Mouse (Mus musculus): ENCODE data around the gene Fblim1.
"Not testable (repeated sequence)": the region's sequence is repeated elsewhere in the genome, so short reads cannot be mapped to it uniquely, and the experiment has no call there.

Fblim1 gene

GRCm38 (mm10) chr4:141568966-141569365 is 36.9 kb downstream of the Fblim1 start:
- no peak for DNase-seq (ENCODE audit: low read depth, low spot score)

GRCm38 (mm10) chr4:141567174-141567573 is 38.7 kb downstream of the Fblim1 start:
- DNase-seq (ENCODE audit: low read depth, low spot score) = not testable (repeated sequence)

GRCm38 (mm10) chr4:141566187-141566586 is 39.7 kb downstream of the Fblim1 start:
- DNase-seq (ENCODE audit: low read depth, low spot score) = no peak

GRCm38 (mm10) chr4:141565325-141565724 is 40.6 kb downstream of the Fblim1 start:
- DNase-seq (ENCODE audit: low read depth, low spot score) = no peak

GRCm38 (mm10) chr4:141564660-141565059 is 41.2 kb downstream of the Fblim1 start:
- no peak for DNase-seq (ENCODE audit: low read depth, low spot score)

- no peak for DNase-seq (ENCODE audit: low read depth, low spot score)
Measured at GRCm38 (mm10) chr4:141564209-141564608, 41.7 kb downstream of the Fblim1 start.

GRCm38 (mm10) chr4:141562281-141562680 is 43.6 kb downstream of the Fblim1 start:
- no peak for DNase-seq (ENCODE audit: low read depth, low spot score)

- not testable (repeated sequence) for DNase-seq (ENCODE audit: low read depth, low spot score)
Measured at GRCm38 (mm10) chr4:141561331-141561919, 44.5 kb downstream of the Fblim1 start.

- peak; percentile 77 for DNase-seq (ENCODE audit: low read depth, low spot score)
Measured at GRCm38 (mm10) chr4:141559898-141560263, 46.0 kb downstream of the Fblim1 start.

- peak; percentile 48 for DNase-seq (ENCODE audit: low read depth, low spot score)
Measured at GRCm38 (mm10) chr4:141559131-141559897, 46.6 kb downstream of the Fblim1 start.

- DNase-seq (ENCODE audit: low read depth, low spot score) = no peak
Measured at GRCm38 (mm10) chr4:141558658-141559057, 47.2 kb downstream of the Fblim1 start.

GRCm38 (mm10) chr4:141556163-141556562 is 49.7 kb downstream of the Fblim1 start:
- not testable (repeated sequence) for DNase-seq (ENCODE audit: low read depth, low spot score)

GRCm38 (mm10) chr4:141554255-141554865 is 51.5 kb downstream of the Fblim1 start:
- not testable (repeated sequence) for DNase-seq (ENCODE audit: low read depth, low spot score)

- DNase-seq (ENCODE audit: low read depth, low spot score) = no peak
Measured at GRCm38 (mm10) chr4:141552484-141552883, 53.4 kb downstream of the Fblim1 start.

- no peak for DNase-seq (ENCODE audit: low read depth, low spot score)
Measured at GRCm38 (mm10) chr4:141547299-141547698, 58.6 kb downstream of the Fblim1 start.

- peak; percentile 83 for DNase-seq (ENCODE audit: low read depth, low spot score)
Measured at GRCm38 (mm10) chr4:141546334-141547200, 59.3 kb downstream of the Fblim1 start.

- DNase-seq (ENCODE audit: low read depth, low spot score) = peak; percentile 100
Measured at GRCm38 (mm10) chr4:141545743-141546333, 60.1 kb downstream of the Fblim1 start.

GRCm38 (mm10) chr4:141545071-141545742 is 60.7 kb downstream of the Fblim1 start:
- no peak for DNase-seq (ENCODE audit: low read depth, low spot score)

GRCm38 (mm10) chr4:141544536-141544935 is 61.4 kb downstream of the Fblim1 start:
- DNase-seq (ENCODE audit: low read depth, low spot score) = no peak

- no peak for DNase-seq (ENCODE audit: low read depth, low spot score)
Measured at GRCm38 (mm10) chr4:141543593-141543992, 62.3 kb downstream of the Fblim1 start.

- no peak for DNase-seq (ENCODE audit: low read depth, low spot score)
Measured at GRCm38 (mm10) chr4:141541851-141542250, 64.0 kb downstream of the Fblim1 start.

All from embryo, embryonic 11.5 days (tissue).